Mouse (Mus musculus): ENCODE measurements around the gene Afg1l. TPM values are rescaled to one million over a fixed set of nuclear protein-coding genes. Genes with fewer than 3 reads are reported as not detected.

Gene Afg1l
- total and polyA plus RNA-seq, 3 experiments: 22.3 to 31.3 (median 28.6) TPM

GRCm38 (mm10) chr10:42265021-42265689, 213.2 kb downstream of the Afg1l start:
- no peak for DNase-seq
- Histone ChIP-seq H3K9ac (ENCODE audit: low read depth, low read length) (no peak overlapping the region), H3K4me3 (no peak overlapping the region), H3K4me1 (ENCODE audit: control insufficient read depth, insufficient read depth, low read length) (peaks cover 25% of the 10 kb centered on the region), H3K27me3 (ENCODE audit: control insufficient read depth, insufficient read depth, low read length) (no peaks in the 10 kb centered on the region), H3K79me2 (replicated peaks; ENCODE audit: control insufficient read depth, insufficient read depth, low read length) (peaks cover 17% of the 10 kb centered on the region), H3K36me3 (ENCODE audit: control insufficient read depth, insufficient read depth, low read length) (peaks cover 45% of the 10 kb centered on the region), H3K27ac (peak overlapping the region; percentile 52; the same call in 1 of the 2 replicates)
- no peak for TF ChIP-seq CTCF (IDR thresholded peaks at IDR 0.05)
- no peak for TF ChIP-seq EP300 (IDR thresholded peaks at IDR 0.05; ENCODE audit: insufficient read depth, low read depth, low read length)
- TF ChIP-seq POLR2A (IDR thresholded peaks at IDR 0.05; ENCODE audit: insufficient read depth, low read depth, low read length): no peak
- intact Hi-C loops (cut with DNase I): no loop called here
- WGBS: 76% methylated on average over 11 of the region's 11 CpGs

GRCm38 (mm10) chr10:42264195-42264594, 214.2 kb downstream of the Afg1l start:
- WGBS: 73% methylated on average over 5 of the region's 5 CpGs
- no peak overlapping the region; the same call in 1 of the 2 replicates for H3K4me3 ChIP-seq
- peaks cover 21% of the 10 kb centered on the region for H3K4me1 ChIP-seq (ENCODE audit: control insufficient read depth, insufficient read depth, low read length)
- no peak for DNase-seq
- intact Hi-C loops (cut with DNase I): no loop called here
- H3K9ac ChIP-seq (ENCODE audit: low read depth, low read length): no peak overlapping the region
- no peaks in the 10 kb centered on the region for H3K27me3 ChIP-seq (ENCODE audit: control insufficient read depth, insufficient read depth, low read length)
- H3K79me2 ChIP-seq (replicated peaks; ENCODE audit: control insufficient read depth, insufficient read depth, low read length): peaks cover 17% of the 10 kb centered on the region
- TF ChIP-seq EP300 (IDR thresholded peaks at IDR 0.05; ENCODE audit: insufficient read depth, low read depth, low read length) (no peak), CTCF (IDR thresholded peaks at IDR 0.05) (no peak), POLR2A (IDR thresholded peaks at IDR 0.05; ENCODE audit: insufficient read depth, low read depth, low read length) (no peak)
- peak overlapping the region; percentile 52 for H3K27ac ChIP-seq
- peaks cover 42% of the 10 kb centered on the region for H3K36me3 ChIP-seq (ENCODE audit: control insufficient read depth, insufficient read depth, low read length)

GRCm38 (mm10) chr10:42263701-42264100, 214.7 kb downstream of the Afg1l start:
- intact Hi-C loops (cut with DNase I): no loop called here
- 77% methylated on average over 8 of the region's 8 CpGs for WGBS
- Histone ChIP-seq H3K4me3 (no peak overlapping the region), H3K9ac (ENCODE audit: low read depth, low read length) (no peak overlapping the region), H3K4me1 (ENCODE audit: control insufficient read depth, insufficient read depth, low read length) (peaks cover 18% of the 10 kb centered on the region), H3K27me3 (ENCODE audit: control insufficient read depth, insufficient read depth, low read length) (no peaks in the 10 kb centered on the region), H3K79me2 (replicated peaks; ENCODE audit: control insufficient read depth, insufficient read depth, low read length) (peaks cover 15% of the 10 kb centered on the region), H3K36me3 (ENCODE audit: control insufficient read depth, insufficient read depth, low read length) (peaks cover 40% of the 10 kb centered on the region), H3K27ac (peak overlapping the region; percentile 52)
- DNase-seq: no peak
- TF ChIP-seq POLR2A (IDR thresholded peaks at IDR 0.05; ENCODE audit: insufficient read depth, low read depth, low read length) (no peak), CTCF (IDR thresholded peaks at IDR 0.05) (no peak), EP300 (IDR thresholded peaks at IDR 0.05; ENCODE audit: insufficient read depth, low read depth, low read length) (no peak)

Other genes starting within 250 kb of the Afg1l start
- gene Foxo3, start 201.8 kb downstream of the Afg1l start, total RNA-seq (2021): 10 to 100 TPM; 72.5 to 89.5 TPM
- gene Foxo3, start 201.8 kb downstream of the Afg1l start, polyA plus RNA-seq (2012; rRNA removed): 26.7 and 32.7 TPM in 2 replicates
- gene Snx3, start 23.5 kb upstream of the Afg1l start, total RNA-seq (2021): 100 to 1,000 TPM; 164 to 179 TPM
- 258 and 403 TPM in 2 replicates for gene Snx3, start 23.5 kb upstream of the Afg1l start, polyA plus RNA-seq (2012; rRNA removed)
- gene Nr2e1, start 105.1 kb upstream of the Afg1l start, total RNA-seq (2021): not detected
- not detected in 2 replicates for gene Nr2e1, start 105.1 kb upstream of the Afg1l start, polyA plus RNA-seq (2012; rRNA removed)
- 10 to 100 TPM; 18.0 to 19.2 TPM for gene Ostm1, start 105.3 kb upstream of the Afg1l start, total RNA-seq (2021)
- gene Ostm1, start 105.3 kb upstream of the Afg1l start, polyA plus RNA-seq (2012; rRNA removed): 14.0 and 18.4 TPM in 2 replicates

Data from heart, adult 2 months (tissue).